In the genomic region with DNA sequence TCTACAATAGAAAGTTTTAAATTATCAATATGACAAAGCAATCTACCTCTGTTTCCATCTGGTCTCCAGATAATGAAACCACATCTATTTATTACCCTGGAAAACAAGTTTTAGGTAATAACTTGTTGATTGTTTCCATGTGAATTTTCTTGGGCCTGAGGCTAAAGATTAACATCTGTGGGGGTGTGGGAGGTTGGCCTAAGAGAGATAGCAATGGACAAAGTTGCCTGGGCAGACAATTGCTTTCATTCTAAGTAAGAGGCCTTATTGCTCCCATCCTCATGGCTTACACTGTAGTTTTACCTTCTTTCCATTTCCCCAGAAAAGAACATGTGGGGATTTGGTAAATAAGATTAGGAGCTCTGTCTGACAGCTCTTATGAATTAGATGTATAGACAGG, we compare ENCODE assay signal across 18 mouse cellular contexts.
"Had no signal": no experiment of that assay in that cellular context is flagged by ENCODE, and none has a peak within 500 bp of the region (broad histone marks: within the 10 kb centered on the region; RNA-seq: fewer than 3 reads in every experiment).

No protein-coding gene starts in this region.

- H3K36me3 ChIP-seq: lung, embryonic 15.5 days; midbrain, embryonic 13.5 days; midbrain, embryonic 15.5 days; neural tube, embryonic 12.5 days; stomach, embryonic 15.5 days had no signal

- H3K9ac ChIP-seq: liver, postnatal 0 days; lung, embryonic 15.5 days; midbrain, embryonic 13.5 days; midbrain, embryonic 15.5 days; neural tube, embryonic 12.5 days; stomach, embryonic 15.5 days had no signal

- ATAC-seq: liver, postnatal 0 days; lung, postnatal 0 days; midbrain, embryonic 13.5 days; midbrain, embryonic 15.5 days had no signal

- H3K4me3 ChIP-seq: lung, embryonic 15.5 days; megakaryocyte, embryonic 14.5 days; midbrain, embryonic 13.5 days; midbrain, embryonic 15.5 days; neural tube, embryonic 12.5 days; stomach, embryonic 15.5 days had no signal

- H3K4me1 ChIP-seq: lung, embryonic 15.5 days; megakaryocyte, embryonic 14.5 days; midbrain, embryonic 13.5 days; midbrain, embryonic 15.5 days; neural tube, embryonic 12.5 days; stomach, embryonic 15.5 days had no signal

- H3K27me3 ChIP-seq: lung, embryonic 15.5 days; megakaryocyte, embryonic 14.5 days; midbrain, embryonic 13.5 days; midbrain, embryonic 15.5 days; neural tube, embryonic 12.5 days; stomach, embryonic 15.5 days had no signal

- H3K9me3 ChIP-seq: lung, embryonic 15.5 days; megakaryocyte, embryonic 14.5 days; midbrain, embryonic 13.5 days; midbrain, embryonic 15.5 days; neural tube, embryonic 12.5 days; stomach, embryonic 15.5 days had no signal

- H3K4me2 ChIP-seq: lung, embryonic 15.5 days; midbrain, embryonic 11.5 days; midbrain, embryonic 13.5 days; midbrain, embryonic 15.5 days; neural tube, embryonic 12.5 days; stomach, embryonic 15.5 days had no signal

- DNase-seq: liver, postnatal 0 days; lung, adult 2 months; lung, postnatal 14 days; lung, postnatal 36 days; right cerebral cortex, postnatal 14 days; thymus, adult 2 months; thymus, postnatal 25 days; thymus, postnatal 4 days had no signal

- H3K27ac ChIP-seq: lung, embryonic 15.5 days; macrophage; midbrain, embryonic 13.5 days; midbrain, embryonic 15.5 days; neural tube, embryonic 12.5 days; stomach, embryonic 15.5 days; stomach, postnatal 0 days had no signal
